Mouse (Mus musculus) CD4-positive naive resting alpha-beta T cell, adult 57 days (primary cell): ENCODE data around the gene 2210016F16Rik. TPM values are rescaled to one million over a fixed set of nuclear protein-coding genes. Genes with fewer than 3 reads are reported as not detected.

Experiments
- total RNA-seq: library from RNA; stranded (reverse); gene quantifications from one replicate; pipeline ENCODE4 v1.2.4, GENCODE M21; 2023

Gene 2210016F16Rik
- total RNA-seq: 16.2 TPM

GRCm38 (mm10) chr13:58384779-58385546 lies at the start of gene 2210016F16Rik:
Gene 2210016F16Rik (minus strand): TSS chr13:58385225.

GRCm38 (mm10) chr13:58403243-58403642 lies 18.2 kb upstream of the 2210016F16Rik start, which contains the start of gene Hnrnpk:
Gene Hnrnpk (minus strand): TSS chr13:58403343.

GRCm38 (mm10) chr13:58402003-58402743 lies 17.1 kb upstream of the 2210016F16Rik start, which contains the start of gene Rmi1:
Gene Rmi1 (plus strand): TSS chr13:58402248.

GRCm38 (mm10) chr13:58358629-58359303 lies 26.3 kb downstream of the 2210016F16Rik start, which contains the start of gene Kif27:
Gene Kif27 (minus strand): TSS chr13:58359122.

Other genes starting within 250 kb of the 2210016F16Rik start
- 102 TPM for gene Idnk, start 227.6 kb downstream of the 2210016F16Rik start, total RNA-seq
- gene Ubqln1, start 169.6 kb downstream of the 2210016F16Rik start, total RNA-seq: 85.4 TPM
- gene Gkap1, start 109.5 kb downstream of the 2210016F16Rik start, total RNA-seq: 1.6 TPM
- gene Kif27, start 26.1 kb downstream of the 2210016F16Rik start, total RNA-seq: not detected
- 28.6 TPM for gene Rmi1, start 17.0 kb upstream of the 2210016F16Rik start, total RNA-seq
- 1,173 TPM for gene Hnrnpk, start 18.1 kb upstream of the 2210016F16Rik start, total RNA-seq
- 0.12 TPM for gene Slc28a3, start 225.7 kb upstream of the 2210016F16Rik start, total RNA-seq